Mouse (Mus musculus) R1 (cell line): ENCODE measurements at regions not wholly inside any gene's neighbourhood (a gene's known extent, or its start where the extent isn't known, plus 50 kb on each side); places are given as distances from the start of the nearest gene placed in this dataset.
A peak's percentile ranks its signal among the peaks of the same experiment; 100 is the strongest.
"Not testable (repeated sequence)": the region's sequence is repeated elsewhere in the genome, so short reads cannot be mapped to it uniquely, and the experiment has no call there.

Experiments used
- DNase-seq: peaks from one replicate; pipeline ENCODE4 v3.0.0-alpha.2; 2018; ENCODE audit warnings: low read depth, low spot score

GRCm38 (mm10) chrX:122935358-122935757 is 94.1 kb downstream of the Gm17521 start:
- no peak for DNase-seq

DNA sequence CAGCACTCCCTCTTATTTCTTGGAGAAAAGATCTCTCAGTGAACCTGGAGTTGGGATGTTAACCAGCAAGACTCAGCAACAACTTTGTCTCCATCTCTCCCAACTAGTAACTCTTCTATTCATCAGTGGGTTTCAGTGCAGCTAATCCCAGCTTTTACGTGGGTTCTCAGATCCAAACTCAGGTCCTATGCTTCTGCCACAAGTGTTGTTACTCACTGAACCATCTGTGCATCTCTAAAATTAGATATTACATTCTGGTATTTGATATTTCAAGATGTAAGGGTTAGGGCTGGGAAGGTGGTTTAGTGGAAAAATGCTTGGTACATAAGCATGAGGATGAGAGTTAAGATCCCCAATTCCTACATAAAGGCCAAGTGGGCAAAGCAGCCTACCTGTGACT is 136.8 kb downstream of the Gm17521 start:
- no peak for DNase-seq

- no peak for DNase-seq
These were observed 175.0 kb downstream of the Gm17521 start for GRCm38 (mm10) chrX:122854453-122854852.

DNA sequence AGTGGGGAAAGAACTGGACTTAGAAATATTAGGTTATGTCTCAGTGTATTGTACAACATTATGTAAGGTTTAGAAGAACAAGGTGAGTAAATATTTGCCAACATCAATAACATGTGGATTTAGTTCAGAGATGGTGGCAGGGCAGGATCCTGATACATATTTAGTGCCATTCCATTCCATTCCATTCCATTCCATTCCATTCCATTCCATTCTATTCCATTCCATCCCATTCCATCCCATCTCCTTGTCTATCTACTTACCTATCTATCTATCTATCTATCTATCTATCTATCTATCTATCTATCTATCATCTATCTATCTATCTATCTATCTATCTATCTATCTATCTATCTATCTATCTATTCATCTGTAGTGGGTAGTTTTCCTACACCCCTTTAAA is 198.2 kb downstream of the Gm17521 start:
- not testable (repeated sequence) for DNase-seq

DNA sequence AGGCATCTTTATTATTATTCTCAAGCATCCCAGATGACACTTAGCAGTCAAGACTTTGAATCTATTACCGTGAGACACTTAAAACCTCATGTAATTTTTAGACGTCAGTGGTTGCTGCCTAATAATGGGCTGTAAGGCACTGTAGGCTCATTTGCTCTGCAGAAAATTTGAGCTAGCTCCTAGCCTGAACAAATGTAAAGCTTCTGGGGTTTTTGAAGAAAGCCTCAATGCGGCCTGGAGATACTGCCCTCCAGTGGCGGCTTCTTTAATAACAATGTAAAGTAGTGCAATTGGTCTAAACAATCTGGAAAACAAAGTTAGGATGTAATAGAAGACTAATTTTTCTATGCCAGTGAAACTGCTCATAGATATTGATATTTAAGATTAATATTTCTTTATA is 203.4 kb downstream of the Gm17521 start:
- peak; percentile 4 for DNase-seq
